Mouse (Mus musculus): ENCODE measurements at regions not wholly inside any gene's neighbourhood (a gene's known extent, or its start where the extent isn't known, plus 50 kb on each side); places are given as distances from the start of the nearest gene placed in this dataset.

GRCm38 (mm10) chr1:121029375-121029774 is 303.0 kb downstream of the Insig2 start:
- Histone ChIP-seq H3K9ac (ENCODE audit: low read length) (no peak overlapping the region), H3K4me2 (no peak overlapping the region), H3K4me1 (ENCODE audit: control insufficient read depth, insufficient read depth, low read length) (no peaks in the 10 kb centered on the region), H3K9me3 (ENCODE audit: control insufficient read depth, low read length) (no peaks in the 10 kb centered on the region), H3K27me3 (ENCODE audit: control insufficient read depth, insufficient read depth, low read length) (no peaks in the 10 kb centered on the region), H3K36me3 (ENCODE audit: control insufficient read depth, insufficient read depth, low read length) (no peaks in the 10 kb centered on the region), H3K4me3 (ENCODE audit: low read depth, low read length) (no peak overlapping the region), H3K27ac (ENCODE audit: low read depth, low read length) (no peak overlapping the region)
- ATAC-seq (ENCODE audit: low FRiP score), result no peak
- 91% methylated on average over 2 of the region's 2 CpGs for WGBS
- no peak for DNase-seq (ENCODE audit: low spot score, missing footprints)

DNA sequence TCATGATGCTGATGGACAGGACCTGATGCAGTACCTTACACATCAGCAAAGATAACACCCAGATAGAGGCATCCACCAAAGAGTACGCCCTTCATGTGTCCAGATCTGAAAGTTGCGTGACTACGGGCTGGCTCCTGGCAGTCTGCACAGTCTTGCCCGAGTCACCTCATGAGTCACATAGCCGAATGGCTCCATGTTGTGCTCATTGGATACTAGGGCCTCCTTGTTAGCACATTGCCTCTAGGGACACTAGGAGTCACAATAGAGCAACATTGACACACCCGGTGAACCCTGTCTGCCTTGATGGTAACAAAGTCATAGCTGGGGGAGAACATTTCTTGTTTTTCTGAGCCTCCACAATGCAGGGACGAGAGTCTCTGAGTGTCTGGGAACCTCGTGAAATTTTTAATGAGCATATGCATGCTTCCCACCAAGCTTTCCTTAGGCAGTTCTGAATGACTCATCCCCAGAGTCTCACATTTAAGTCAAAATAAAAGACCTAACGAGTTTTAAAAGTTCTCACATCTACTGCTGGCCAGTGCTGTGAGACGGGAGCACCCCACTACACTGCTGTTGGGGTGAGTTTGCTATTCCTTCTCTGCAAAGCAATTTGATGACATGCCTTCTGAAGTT is 297.5 kb downstream of the Insig2 start:
- H3K4me3 ChIP-seq (ENCODE audit: low read depth, low read length), result no peak overlapping the region
- H3K36me3 ChIP-seq (ENCODE audit: control insufficient read depth, insufficient read depth, low read length), result no peaks in the 10 kb centered on the region
- no peak overlapping the region for H3K27ac ChIP-seq (ENCODE audit: low read depth, low read length)
- no peaks in the 10 kb centered on the region for H3K27me3 ChIP-seq (ENCODE audit: control insufficient read depth, insufficient read depth, low read length)
- ATAC-seq (ENCODE audit: low FRiP score) (no peak), DNase-seq (ENCODE audit: low spot score, missing footprints) (peak; percentile 37)
- no peak overlapping the region for H3K9ac ChIP-seq (ENCODE audit: low read length)
- no peaks in the 10 kb centered on the region for H3K4me1 ChIP-seq (ENCODE audit: control insufficient read depth, insufficient read depth, low read length)
- no peak overlapping the region for H3K4me2 ChIP-seq
- H3K9me3 ChIP-seq (ENCODE audit: control insufficient read depth, low read length), result no peaks in the 10 kb centered on the region
- WGBS, result 89% methylated on average over 10 of the region's 10 CpGs

DNA sequence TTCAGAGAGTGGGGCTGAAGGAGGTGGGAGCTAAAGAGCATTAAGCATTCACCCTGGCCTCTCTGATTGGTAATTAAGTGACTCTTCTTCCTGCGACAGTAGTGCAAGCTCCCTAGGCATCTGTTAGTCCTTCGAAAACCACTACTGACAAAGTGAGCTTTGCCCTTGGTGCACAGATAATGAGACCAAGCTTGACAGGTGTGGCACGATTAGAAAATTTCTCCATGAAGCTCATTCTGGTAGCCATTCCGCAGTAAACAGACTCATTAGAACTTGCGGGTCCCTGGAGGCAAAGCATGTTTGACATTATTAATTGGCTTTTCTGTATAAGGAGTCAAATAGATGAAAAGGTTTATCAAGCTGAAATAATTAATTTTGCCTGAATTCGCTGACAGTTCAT is 285.8 kb downstream of the Insig2 start:
- DNase-seq (ENCODE audit: low spot score, missing footprints) (no peak), ATAC-seq (ENCODE audit: low FRiP score) (no peak)
- Histone ChIP-seq H3K9me3 (ENCODE audit: control insufficient read depth, low read length) (no peaks in the 10 kb centered on the region), H3K9ac (ENCODE audit: low read length) (no peak overlapping the region), H3K4me3 (ENCODE audit: low read depth, low read length) (no peak overlapping the region), H3K4me1 (ENCODE audit: control insufficient read depth, insufficient read depth, low read length) (peaks cover 2% of the 10 kb centered on the region; the same call in 1 of the 2 replicates), H3K27ac (ENCODE audit: low read depth, low read length) (no peak overlapping the region), H3K27me3 (ENCODE audit: control insufficient read depth, insufficient read depth, low read length) (no peaks in the 10 kb centered on the region; the same call in 1 of the 2 replicates), H3K36me3 (ENCODE audit: control insufficient read depth, insufficient read depth, low read length) (no peaks in the 10 kb centered on the region), H3K4me2 (no peak overlapping the region)
- 89% methylated on average over 6 of the region's 6 CpGs for WGBS

DNA sequence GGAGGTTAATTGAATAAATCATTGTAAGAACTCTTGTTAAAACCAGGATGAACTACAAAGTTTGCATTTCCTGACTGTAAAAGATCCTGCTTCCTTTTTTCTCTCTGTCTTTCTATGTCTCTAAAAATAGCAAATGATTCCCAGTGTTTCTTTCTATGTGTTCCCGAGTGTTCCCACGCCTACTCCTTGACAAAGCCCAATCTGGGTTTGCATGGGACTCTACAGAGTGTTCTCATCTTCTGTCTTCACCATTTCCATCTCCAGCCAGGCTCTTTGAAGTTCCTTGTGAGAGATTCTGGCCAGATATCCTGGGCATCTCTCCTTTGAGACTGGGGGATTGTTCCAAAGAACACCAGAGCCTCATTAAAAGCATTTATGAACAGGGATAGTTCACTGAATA is 285.0 kb downstream of the Insig2 start:
- 80% methylated on average over 2 of the region's 2 CpGs for WGBS
- H3K27ac ChIP-seq (ENCODE audit: low read depth, low read length), result no peak overlapping the region
- no peaks in the 10 kb centered on the region for H3K36me3 ChIP-seq (ENCODE audit: control insufficient read depth, insufficient read depth, low read length)
- no peak for DNase-seq (ENCODE audit: low spot score, missing footprints)
- no peak overlapping the region for H3K4me2 ChIP-seq
- no peak overlapping the region for H3K4me3 ChIP-seq (ENCODE audit: low read depth, low read length)
- no peak overlapping the region for H3K9ac ChIP-seq (ENCODE audit: low read length)
- H3K4me1 ChIP-seq (ENCODE audit: control insufficient read depth, insufficient read depth, low read length), result peaks cover 5% of the 10 kb centered on the region; the same call in 1 of the 2 replicates
- no peak for ATAC-seq (ENCODE audit: low FRiP score)
- no peaks in the 10 kb centered on the region for H3K9me3 ChIP-seq (ENCODE audit: control insufficient read depth, low read length)
- no peaks in the 10 kb centered on the region; the same call in none of the 2 replicates for H3K27me3 ChIP-seq (ENCODE audit: control insufficient read depth, insufficient read depth, low read length)

DNA sequence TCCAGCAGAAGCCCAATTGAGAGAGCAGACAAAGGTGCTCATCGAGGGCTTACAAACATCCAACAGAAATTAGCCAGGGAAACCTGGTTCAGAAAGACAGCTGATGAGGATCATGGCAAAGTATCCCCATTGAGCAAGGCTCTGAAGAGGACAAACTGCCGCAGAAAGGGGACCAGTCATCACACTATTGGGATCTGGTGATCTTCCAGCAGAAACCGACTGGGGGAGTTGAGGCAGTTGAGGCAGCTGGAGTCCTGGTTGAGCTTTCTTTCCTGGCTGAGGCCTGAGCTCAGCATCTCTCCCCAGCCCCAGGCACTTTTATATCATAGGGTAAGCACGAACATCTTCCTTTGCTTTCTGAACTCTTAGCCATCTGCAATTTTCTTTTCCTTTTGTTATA is 282.7 kb downstream of the Insig2 start:
- no peak for ATAC-seq (ENCODE audit: low FRiP score)
- H3K9me3 ChIP-seq (ENCODE audit: control insufficient read depth, low read length), result no peaks in the 10 kb centered on the region

DNA sequence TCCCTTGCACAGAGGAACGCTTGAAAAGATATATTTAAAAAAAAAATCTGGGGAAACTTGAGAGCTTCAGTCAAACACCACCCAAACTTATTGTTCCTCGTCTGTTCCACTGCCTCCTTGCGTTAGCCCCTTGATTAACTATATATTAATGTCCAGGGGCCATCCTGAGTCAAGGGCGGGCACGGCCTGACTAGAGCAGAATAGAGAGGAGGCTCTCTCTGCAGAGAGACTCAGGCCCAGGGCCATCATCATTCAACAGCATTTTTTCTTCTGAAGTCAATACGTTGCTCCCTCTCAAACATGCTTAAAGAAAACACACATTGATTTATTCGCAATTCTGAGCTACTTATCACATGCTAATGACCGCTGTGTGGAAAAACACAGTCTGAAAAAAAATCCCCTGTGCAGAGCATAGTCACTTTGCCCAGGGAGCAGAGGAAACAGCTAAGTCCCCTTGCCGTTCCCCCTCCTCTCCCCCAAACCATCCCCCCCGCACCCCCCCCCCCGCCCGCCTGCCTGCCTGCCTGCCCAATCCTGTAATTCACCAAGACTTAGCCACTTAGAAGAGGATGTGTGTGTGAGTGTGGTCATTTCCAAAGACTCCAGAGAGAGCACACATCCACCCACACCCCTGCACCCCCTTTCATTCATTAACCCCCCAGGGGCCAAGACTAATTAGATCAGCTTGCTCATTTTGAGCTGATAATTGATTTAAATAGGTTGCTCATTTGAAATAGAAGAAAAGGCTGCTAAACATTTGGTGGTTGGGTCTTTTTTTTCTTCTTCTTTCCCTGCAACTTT is 281.5 kb downstream of the Insig2 start:
- 21% methylated on average over 11 of the region's 12 CpGs for WGBS
- H3K27me3 ChIP-seq (ENCODE audit: control insufficient read depth, insufficient read depth, low read length), result no peaks in the 10 kb centered on the region; the same call in none of the 2 replicates
- no peak overlapping the region for H3K4me3 ChIP-seq (ENCODE audit: low read depth, low read length)
- no peaks in the 10 kb centered on the region for H3K9me3 ChIP-seq (ENCODE audit: control insufficient read depth, low read length)
- H3K27ac ChIP-seq (ENCODE audit: low read depth, low read length), result no peak overlapping the region
- ATAC-seq (ENCODE audit: low FRiP score) (peak; percentile 85), DNase-seq (ENCODE audit: low spot score, missing footprints) (peak; percentile 87)
- no peaks in the 10 kb centered on the region for H3K36me3 ChIP-seq (ENCODE audit: control insufficient read depth, insufficient read depth, low read length)
- H3K9ac ChIP-seq (ENCODE audit: low read length), result no peak overlapping the region
- H3K4me1 ChIP-seq (ENCODE audit: control insufficient read depth, insufficient read depth, low read length), result peaks cover 5% of the 10 kb centered on the region; the same call in 1 of the 2 replicates
- H3K4me2 ChIP-seq, result no peak overlapping the region

More for the DNA sequence above, 282.7 kb downstream of the Insig2 start:
- WGBS, result 79% methylated on average over 4 of the region's 4 CpGs
- Histone ChIP-seq H3K4me1 (ENCODE audit: control insufficient read depth, insufficient read depth, low read length) (peaks cover 5% of the 10 kb centered on the region; the same call in 1 of the 2 replicates), H3K4me2 (no peak overlapping the region), H3K9ac (ENCODE audit: low read length) (no peak overlapping the region), H3K4me3 (ENCODE audit: low read depth, low read length) (no peak overlapping the region), H3K27ac (ENCODE audit: low read depth, low read length) (no peak overlapping the region), H3K36me3 (ENCODE audit: control insufficient read depth, insufficient read depth, low read length) (no peaks in the 10 kb centered on the region), H3K27me3 (ENCODE audit: control insufficient read depth, insufficient read depth, low read length) (no peaks in the 10 kb centered on the region; the same call in none of the 2 replicates)
- peak; percentile 79 for DNase-seq (ENCODE audit: low spot score, missing footprints)

GRCm38 (mm10) chr1:121051496-121052119 is 280.8 kb downstream of the Insig2 start:
- Histone ChIP-seq H3K36me3 (ENCODE audit: control insufficient read depth, insufficient read depth, low read length) (no peaks in the 10 kb centered on the region), H3K4me1 (ENCODE audit: control insufficient read depth, insufficient read depth, low read length) (peaks cover 5% of the 10 kb centered on the region; the same call in 1 of the 2 replicates), H3K27ac (ENCODE audit: low read depth, low read length) (no peak overlapping the region), H3K9me3 (ENCODE audit: control insufficient read depth, low read length) (no peaks in the 10 kb centered on the region), H3K9ac (ENCODE audit: low read length) (no peak overlapping the region), H3K4me2 (no peak overlapping the region), H3K4me3 (ENCODE audit: low read depth, low read length) (no peak overlapping the region), H3K27me3 (ENCODE audit: control insufficient read depth, insufficient read depth, low read length) (no peaks in the 10 kb centered on the region; the same call in none of the 2 replicates)
- ATAC-seq (ENCODE audit: low FRiP score) (no peak), DNase-seq (ENCODE audit: low spot score, missing footprints) (peak; percentile 85)
- 26% methylated on average over 6 of the region's 6 CpGs for WGBS

GRCm38 (mm10) chr1:121052120-121052501 is 280.3 kb downstream of the Insig2 start:
- WGBS, result 69% methylated on average over 5 of the region's 5 CpGs
- Histone ChIP-seq H3K27ac (ENCODE audit: low read depth, low read length) (no peak overlapping the region), H3K9me3 (ENCODE audit: control insufficient read depth, low read length) (no peaks in the 10 kb centered on the region), H3K4me3 (ENCODE audit: low read depth, low read length) (no peak overlapping the region), H3K4me1 (ENCODE audit: control insufficient read depth, insufficient read depth, low read length) (peaks cover 5% of the 10 kb centered on the region; the same call in 1 of the 2 replicates), H3K27me3 (ENCODE audit: control insufficient read depth, insufficient read depth, low read length) (no peaks in the 10 kb centered on the region; the same call in 1 of the 2 replicates), H3K36me3 (ENCODE audit: control insufficient read depth, insufficient read depth, low read length) (no peaks in the 10 kb centered on the region), H3K4me2 (no peak overlapping the region), H3K9ac (ENCODE audit: low read length) (no peak overlapping the region)
- DNase-seq (ENCODE audit: low spot score, missing footprints), result peak; percentile 59
- no peak for ATAC-seq (ENCODE audit: low FRiP score)

DNA sequence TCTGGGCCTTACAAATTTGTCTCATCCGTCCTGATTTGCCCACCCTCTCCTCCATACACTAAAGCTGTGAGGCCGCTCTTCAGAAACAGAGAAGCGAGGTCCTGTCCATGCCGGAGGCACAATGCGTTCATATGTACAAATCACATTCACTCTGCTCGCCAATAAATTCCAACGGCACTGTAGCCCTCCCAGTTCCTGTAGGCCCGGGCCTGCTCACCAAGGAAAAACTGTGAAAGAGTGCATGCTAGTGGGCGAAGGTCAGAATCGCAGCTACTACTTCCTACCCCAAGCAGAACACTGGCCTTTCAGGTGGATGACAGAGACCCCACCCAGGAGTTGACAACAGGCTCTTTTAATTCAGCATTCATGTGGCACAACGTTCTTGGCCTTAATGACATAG is 278.7 kb downstream of the Insig2 start:
- peak; percentile 47 for ATAC-seq (ENCODE audit: low FRiP score)
- peaks cover 5% of the 10 kb centered on the region; the same call in 1 of the 2 replicates for H3K4me1 ChIP-seq (ENCODE audit: control insufficient read depth, insufficient read depth, low read length)
- H3K9me3 ChIP-seq (ENCODE audit: control insufficient read depth, low read length), result no peaks in the 10 kb centered on the region
- H3K27ac ChIP-seq (ENCODE audit: low read depth, low read length), result no peak overlapping the region
- H3K4me3 ChIP-seq (ENCODE audit: low read depth, low read length), result no peak overlapping the region
- no peaks in the 10 kb centered on the region for H3K36me3 ChIP-seq (ENCODE audit: control insufficient read depth, insufficient read depth, low read length)
- H3K9ac ChIP-seq (ENCODE audit: low read length), result no peak overlapping the region
- H3K27me3 ChIP-seq (ENCODE audit: control insufficient read depth, insufficient read depth, low read length), result no peaks in the 10 kb centered on the region; the same call in 1 of the 2 replicates
- no peak overlapping the region for H3K4me2 ChIP-seq
- peak; percentile 85 for DNase-seq (ENCODE audit: low spot score, missing footprints)
- 35% methylated on average over 11 of the region's 11 CpGs for WGBS
